Mouse (Mus musculus): ENCODE data around the gene Fdxacb1. TPM values are rescaled to one million over a fixed set of nuclear protein-coding genes. Genes with fewer than 3 reads are reported as not detected.

Gene Fdxacb1
- total and polyA plus RNA-seq, 3 experiments: 2.1 to 5.8 (median 5.7) TPM

DNA sequence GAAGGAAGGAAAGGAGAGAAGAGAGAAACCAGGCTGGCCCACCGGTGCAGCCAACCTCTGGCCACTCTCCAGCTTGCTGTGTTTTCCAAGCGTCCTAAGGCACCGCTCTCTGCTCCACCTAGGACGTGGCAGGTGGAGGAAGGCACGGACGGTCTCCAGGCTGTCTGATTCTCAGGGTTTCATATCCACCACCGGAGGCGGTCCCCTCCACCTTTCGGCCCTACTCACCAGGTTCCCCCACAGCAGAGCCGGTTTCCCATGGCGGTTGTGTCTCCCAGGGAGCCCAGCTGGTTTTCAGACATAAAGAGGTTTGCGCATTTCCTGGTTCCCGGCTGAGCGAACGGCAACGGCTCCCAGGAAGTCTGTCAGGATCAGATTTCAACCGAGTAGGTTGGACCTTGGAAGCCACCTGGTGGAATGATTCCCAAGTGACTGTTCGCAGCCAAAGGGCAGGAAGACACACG lies 21.8 kb upstream of the Fdxacb1 start, which contains the start of gene 2310030G06Rik:
2310030G06Rik (minus strand) TSS at position 323 of the 464 bp plus-strand sequence.
- peak; percentile 55 for DNase-seq

DNA sequence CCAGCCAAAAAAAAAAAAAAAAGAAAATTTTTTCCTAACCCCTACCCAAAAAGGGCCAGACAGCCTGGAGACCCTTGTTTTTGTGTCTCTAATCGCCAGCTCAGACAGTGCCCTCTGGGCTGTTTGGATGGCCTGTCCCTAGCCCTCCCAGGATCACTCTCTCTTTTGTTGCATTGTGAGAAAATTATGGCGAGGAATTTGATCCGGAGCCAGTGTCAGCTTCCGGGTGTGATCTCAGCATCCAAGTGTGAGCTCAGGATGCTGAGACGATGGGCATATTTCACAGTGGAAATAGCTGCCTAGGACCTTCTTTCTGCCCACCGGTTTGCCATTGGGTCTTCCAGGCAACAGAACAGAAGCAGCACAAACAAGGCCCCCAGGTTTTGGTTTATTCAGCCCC lies 17.3 kb upstream of the Fdxacb1 start:
- DNase-seq: no peak

DNA sequence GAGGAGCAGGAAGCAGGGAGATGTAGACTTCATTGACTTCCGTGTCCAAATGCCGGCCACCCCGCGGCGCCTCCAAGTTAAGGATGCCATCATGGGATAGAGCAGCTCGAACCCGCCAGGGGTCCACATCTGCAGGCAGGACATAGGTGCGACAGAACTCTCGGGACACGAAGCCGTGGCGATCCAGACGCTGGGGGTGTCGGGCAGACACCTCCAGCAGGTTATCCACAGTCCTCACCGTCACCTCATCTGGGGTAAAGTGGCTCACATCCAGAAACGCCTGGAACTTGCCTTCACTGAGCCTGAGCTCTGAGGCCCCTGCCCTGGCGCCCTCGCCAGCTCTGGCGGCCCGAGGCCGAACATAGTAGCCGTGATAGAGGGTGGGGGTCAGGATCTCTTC lies 16.7 kb upstream of the Fdxacb1 start, which contains the start of gene Cryab:
Cryab (plus strand) TSS at position 3 of the 400 bp plus-strand sequence.
- no peak for DNase-seq

DNA sequence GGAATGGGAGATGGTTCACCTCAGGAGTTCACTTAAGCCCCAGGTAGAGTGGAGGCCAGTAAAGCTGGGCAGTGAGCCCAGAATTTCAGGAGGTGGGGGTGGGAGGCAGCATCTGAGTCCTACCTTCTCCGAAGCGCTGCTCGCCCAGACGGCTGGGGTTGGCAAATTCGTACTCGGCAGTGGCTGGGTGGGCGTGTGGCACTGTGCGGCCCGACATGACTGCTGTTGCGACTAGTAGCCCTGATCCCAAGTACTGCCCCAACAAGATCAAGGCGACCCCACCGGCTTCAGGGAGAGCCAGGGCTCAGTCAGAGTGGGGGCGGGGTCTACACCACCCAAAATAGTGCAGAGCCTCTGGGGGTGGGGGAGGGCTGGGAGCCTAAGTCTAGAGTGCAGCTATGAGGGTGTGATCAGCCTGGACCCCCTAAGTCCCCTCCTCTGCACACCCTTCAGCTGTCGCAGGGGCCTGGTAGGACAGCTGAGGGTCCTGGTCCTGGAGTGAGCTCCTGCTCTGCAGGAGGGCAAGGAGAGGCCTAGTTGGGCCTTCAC lies 15.9 kb upstream of the Fdxacb1 start, which contains the start of gene Hspb2:
Hspb2 (minus strand) TSS at position 301 of the 549 bp plus-strand sequence.
- no peak for DNase-seq

DNA sequence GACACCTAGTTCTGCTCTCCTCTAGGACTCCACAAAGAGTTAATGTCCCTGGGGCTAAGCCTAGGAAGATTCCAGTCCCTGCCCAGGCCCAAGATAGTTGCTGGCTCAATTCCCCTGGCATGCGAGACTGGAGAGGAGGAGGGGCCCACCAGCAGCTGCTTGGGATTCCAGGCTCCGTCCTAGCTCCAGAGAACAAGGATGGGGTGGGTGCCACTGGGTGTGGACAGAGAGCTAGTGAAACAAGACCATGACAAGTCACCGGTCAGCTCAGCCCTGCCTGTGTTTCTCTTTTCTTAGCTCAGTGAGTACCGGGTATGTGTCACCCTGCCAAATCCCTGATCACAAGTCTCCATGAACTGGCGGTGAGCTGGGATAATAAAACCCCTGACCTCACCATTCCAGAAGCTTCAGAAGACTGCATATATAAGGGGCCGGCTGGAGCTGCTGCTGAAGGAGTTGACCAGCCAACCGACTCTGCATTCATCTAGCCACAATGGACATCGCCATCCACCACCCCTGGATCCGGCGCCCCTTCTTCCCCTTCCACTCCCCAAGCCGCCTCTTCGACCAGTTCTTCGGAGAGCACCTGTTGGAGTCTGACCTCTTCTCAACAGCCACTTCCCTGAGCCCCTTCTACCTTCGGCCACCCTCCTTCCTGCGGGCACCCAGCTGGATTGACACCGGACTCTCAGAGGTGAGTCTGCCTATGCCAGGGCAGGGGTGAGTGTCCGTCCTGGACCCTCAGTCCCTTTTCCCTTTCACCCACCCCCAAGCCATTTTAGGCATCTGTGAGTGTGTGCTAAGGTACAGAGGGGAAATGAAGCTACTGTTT lies 15.0 kb upstream of the Fdxacb1 start:
- DNase-seq: peak; percentile 70

DNA sequence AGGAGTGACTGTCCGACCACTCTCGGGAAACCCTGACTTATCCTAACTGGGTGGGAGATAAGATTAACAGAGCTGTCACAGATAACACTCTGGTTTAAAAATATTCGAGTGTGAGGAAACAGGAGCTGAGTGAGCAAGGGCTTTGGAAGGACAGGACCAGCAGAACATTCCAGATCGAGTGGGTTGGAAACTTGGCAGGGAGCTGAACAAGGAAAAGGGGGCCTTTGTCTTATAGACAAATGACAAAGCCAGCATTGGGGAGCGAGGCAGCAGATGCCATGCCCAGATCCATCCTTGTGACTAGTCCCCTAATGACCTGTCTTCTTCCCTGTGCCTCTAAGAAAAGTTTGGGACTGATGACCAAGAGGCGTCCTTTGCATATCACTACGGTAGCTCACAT lies 14.1 kb upstream of the Fdxacb1 start:
- DNase-seq: no peak

DNA sequence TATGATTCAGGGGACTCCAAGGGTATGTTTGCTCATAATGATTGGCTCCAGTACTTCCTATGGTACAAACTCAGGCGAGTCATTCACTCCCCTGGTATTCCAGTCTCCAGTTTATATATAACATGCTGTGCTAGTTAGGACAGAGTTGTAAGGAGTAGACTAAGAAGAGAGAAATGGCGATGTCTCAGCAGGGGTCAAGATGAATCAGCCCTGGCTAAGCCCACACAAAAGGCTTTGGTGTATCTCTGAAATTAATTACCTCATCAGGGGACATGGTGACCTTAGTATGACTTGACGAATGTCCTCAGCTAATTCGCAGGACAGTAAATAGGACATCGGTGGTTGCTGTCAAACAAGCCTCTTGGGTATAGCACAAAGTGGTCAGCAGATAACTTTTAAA lies 11.3 kb upstream of the Fdxacb1 start:
- DNase-seq: no peak

DNA sequence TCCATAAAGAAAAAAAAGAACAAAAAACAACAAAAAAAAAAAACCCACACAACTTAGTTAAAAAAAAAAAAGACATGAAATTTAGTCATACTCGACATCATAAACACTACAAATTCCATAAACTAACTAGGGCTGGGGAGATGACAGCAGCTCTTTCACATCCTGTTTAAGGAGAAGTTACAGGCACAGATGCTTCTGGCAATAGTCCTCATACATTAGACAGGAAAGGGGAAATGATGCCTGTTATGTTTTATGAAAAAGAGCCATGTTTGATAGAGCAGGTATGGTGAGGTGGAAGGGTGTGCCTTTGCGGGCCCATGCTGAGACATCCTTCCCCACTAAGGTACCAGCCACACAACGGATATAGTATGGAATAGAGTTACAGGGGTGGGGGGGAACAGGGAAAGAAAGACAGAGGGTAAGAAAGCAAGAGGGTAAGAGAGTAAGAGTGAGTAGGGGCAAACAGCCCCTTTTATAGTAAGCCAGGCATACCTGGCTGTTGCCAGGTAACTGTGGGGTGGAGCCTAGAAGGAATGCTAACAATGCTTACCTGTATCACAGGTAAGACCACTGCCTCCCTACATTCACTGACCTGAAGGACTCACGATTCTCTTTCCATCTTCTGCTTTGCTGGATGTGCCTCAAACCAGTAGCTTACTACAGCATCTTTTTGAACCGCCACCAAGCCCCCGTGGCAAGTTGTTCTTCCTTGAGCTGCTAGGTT lies 6.4 kb upstream of the Fdxacb1 start:
- DNase-seq: no peak

DNA sequence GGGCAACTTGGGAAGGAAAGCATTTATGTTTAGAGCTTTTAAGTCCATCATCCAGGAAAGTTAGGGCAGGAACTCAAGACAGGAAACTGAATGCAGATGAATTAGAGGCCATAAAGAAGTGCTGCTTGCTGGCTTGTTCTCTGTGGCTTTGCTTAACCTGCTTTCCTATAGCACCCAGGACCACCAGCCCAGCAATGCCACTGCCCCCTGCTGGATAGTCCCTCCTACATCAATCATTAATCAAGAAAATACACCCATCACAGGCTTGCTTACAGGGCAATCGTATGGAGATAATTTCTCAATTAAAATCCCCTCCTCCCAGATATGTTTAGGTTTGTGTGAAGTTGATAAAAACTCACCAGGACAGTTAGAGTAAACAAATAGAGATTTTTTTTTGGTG lies 4.7 kb upstream of the Fdxacb1 start:
- no peak for DNase-seq

DNA sequence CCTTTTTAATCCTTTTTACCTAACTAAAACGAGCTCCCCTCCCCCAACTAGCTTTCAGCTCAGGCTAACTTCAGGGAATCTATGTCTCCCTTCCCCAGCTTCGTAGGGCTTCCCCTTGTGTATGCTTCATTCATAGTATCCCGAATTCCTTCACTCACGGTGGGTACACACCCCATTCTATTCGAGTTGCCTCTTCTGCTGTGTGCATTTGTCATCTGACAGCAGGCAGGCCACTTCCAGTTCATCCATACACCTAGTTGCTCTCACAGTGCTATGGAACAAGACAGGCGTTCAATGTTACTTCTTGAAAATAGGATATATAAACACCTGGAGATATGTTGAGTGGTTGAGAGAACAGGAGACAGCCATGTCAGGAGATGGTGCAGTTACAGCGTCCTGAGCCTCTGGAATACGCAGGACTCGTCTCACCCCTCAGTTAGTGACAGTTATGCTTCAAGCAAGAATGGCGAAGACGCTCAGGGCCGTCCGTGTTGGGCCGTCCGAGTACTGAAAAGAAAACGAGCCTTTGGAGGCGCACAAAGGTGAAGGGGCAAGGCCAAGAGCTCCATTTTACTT lies 417 bp upstream of the Fdxacb1 start:
- DNase-seq: peak; percentile 15

DNA sequence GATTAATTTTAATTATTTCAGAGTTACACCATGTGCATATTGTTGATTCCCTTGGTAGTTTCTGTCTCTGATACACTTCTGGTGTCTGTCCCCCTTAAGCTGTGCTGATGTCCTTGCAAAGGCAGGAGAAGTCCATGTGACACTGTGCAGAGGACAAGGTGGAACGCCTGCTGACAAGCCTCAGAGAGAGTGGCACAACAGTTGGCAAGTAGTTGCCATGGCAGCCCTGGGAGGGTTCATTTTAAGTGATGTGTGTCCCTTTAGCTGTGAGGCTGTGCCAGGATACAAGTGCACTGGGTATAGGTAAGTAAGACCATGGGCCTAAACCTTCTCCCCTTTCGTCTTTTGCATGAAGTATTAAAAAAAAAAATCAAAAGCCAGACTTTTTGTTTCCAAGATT lies 2.0 kb downstream of the Fdxacb1 start:
- no peak for DNase-seq

DNA sequence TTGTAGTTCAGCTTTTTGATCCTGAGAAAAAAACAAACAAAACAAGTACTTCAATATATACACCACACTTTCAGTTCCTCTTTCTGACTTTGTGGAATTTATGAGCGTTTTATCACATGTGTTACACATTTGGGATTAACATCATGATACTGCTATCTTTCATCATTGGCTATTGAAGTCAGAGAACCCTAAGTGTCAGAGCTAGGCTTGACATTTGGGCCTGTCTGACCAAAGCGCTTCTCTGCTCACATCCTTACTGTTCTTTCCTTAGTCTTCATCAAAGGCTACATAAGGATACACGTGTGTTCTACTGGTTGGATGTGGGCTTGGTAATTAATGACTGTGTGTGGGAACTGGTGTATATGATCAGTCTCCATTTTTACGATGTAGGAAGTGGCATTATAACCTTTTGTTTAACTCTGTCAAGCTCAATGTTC lies 6.0 kb downstream of the Fdxacb1 start:
- no peak for DNase-seq

DNA sequence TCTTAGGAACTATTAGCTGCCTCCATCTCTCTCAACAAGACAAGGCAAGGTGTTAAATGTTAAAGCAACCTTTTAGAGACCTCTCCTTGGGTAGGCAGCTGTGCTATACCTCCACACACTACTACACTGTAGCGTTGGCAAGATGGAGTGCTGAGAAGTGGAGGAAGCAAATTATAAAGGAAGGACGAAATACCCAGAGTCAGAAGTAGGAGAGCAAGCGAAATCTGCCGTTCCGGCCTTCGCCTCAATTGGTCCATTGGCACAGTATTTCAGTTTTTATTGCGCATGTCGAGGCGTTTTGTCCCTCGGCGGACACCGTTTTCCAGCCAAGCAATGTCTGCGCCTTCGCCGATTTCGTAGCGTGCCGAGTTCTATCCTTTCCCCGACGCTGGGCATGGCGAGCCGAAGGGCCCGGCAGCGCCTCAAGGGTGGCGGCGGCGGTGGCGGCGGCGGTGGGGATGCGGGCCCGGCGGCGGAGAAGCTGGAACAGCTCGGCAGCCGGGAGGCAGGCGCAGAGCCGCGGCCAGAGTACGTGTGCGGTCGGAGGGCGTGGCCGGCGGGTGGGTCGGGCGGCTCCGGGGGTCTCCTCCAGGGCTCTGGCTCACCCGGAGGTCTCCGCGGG lies 7.1 kb downstream of the Fdxacb1 start, which contains the start of the genes Alg9 and 1110032A03Rik:
Alg9 (plus strand) TSS at position 29 of the 622 bp plus-strand sequence.
1110032A03Rik (minus strand) TSS at position 530 of the 622 bp plus-strand sequence.
- peak; percentile 91 for DNase-seq

DNA sequence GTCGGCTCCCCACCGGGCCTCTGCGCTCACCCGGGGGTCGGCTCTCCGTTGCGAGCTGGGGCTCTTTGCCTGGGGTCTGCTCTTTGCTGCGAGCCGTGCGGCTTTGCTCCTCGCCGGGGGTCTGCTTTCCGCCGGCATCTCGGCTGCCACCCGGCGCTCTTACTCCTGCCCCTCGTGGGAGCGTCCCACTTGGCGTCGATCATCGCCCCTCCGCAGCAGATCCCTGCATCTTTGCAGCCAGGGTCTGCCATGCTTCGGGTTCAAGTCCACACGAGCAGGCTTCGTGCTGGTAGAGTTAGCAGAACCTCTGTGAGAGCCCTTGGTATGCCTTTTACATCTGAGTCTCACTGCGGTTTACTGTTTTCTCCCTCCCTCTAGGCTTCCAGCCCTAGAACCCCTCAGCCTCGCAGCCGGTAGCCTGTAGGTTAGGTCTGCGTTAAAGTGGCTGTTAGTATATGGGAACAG lies 7.7 kb downstream of the Fdxacb1 start:
- no peak for DNase-seq

DNA sequence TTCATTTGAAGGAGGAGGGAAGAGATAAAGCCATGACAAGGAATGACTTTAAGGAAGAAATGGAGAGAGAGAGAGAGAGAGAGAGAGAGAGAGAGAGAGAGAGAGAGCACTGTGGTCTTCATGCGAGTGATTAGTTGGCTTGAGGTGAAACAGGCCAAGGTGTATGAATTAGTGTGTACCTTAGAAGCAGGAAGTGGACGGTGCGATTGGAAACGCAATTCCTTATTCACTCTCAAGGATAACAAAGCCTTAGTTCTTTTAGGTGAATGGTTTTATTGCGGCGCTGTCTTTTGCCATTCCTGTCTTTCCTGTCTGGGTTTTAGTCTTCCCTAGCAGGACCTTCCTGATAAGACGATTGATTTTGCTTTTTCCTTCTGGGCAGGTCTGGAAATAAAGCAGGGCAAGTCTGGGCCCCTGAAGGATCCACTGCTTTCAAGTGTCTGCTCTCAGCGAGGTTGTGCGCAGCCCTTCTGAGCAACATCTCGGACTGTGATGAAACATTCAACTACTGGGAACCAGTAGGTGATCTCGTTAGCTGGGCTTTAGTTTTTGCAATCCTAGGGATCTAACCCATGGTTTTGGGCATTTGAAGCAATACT lies 8.2 kb downstream of the Fdxacb1 start:
- no peak for DNase-seq

DNA sequence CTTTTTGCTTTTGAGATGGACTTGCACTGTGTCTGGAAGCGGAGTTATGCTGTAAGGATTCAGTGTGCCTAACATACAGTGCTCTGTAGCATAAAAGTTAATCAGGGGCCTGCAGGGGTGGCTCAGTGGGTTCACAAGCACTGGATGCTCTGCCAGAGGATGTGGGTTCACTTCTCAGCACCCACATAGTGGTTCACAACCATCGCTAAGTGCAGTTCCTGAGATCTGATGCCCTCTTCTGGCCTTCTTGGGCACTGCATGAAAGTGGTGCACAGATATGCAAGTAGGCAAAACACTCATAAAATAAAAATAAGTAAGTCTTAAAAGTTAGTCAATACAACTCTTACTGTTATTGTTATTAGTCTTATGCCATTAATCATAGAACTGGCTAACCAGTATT lies 14.1 kb downstream of the Fdxacb1 start:
- no peak for DNase-seq

DNA sequence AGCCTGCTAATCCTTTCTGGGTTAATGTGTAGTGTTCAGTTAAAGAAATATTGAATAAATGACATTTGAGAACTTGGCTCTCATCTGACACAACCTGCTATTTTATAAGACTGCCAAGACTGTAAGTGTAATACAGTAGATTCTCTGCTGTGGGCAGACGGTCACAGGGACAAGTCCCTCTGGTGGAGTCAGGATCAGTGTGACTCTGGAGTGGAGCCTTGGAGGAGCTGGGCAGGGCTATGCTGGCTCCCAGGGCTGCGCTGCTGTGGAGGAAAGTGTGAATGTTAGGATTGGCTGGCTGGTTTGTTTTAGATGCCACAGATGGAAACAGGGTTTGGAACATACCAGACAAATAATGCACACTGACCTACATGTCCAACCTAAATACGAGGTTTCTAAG lies 27.2 kb downstream of the Fdxacb1 start:
- no peak for DNase-seq

DNA sequence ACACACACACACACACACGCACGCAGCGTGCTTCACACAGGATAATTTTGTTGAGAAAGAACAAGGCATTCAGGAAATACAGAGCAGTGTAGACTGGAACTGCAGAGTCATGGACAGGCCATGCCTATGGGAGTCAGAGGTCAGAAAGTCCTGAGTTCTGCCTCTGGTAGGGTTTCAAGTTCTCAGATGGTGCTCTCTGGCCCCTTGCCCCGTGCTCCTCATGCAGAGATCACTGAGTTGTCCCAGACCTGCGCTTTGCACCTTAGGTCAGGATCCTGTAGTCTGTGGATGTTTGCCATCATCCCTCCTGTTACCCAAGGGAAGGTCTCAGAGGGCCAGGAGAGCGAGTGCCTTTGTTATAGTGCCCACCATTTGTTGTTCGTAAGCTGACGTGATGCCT lies 28.7 kb downstream of the Fdxacb1 start:
- DNase-seq: no peak

DNA sequence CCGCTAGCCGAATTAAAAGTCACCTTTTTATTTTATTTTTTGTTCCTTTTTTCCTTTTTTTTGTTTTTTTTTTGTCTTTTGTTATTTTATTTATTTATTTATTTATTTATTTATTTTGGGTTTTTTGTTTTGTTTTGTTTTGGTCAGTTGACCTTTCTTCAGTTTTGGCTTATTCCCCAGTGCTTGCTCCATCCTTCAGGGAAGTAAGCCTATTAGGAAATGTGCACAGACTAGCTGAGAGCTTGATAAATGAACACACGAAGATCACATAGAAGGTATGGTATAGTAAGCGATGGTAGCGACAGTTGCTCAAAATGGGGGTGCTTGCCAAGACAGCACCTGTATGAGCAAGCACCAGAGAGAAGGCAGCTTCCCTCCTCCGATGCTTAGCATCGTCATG lies 29.6 kb downstream of the Fdxacb1 start:
- DNase-seq: no peak

DNA sequence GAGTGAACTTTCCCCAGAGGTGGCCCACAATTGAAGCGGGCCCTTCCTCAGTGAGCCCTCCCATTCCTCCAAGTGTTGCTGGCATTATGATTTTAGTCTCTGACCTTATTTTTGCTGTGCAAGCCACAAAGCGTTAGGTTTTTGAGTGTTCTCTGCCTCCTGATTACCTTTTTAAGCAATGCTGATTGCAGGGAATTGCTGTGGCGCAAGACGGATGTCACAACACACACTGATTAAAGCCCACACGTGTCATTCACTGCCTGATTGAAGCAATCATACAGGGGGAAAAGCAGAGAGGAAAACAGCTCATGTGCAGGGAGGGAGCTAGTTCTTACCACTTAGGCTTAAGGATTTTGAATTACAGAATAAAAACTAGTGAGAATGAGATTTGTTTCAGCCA lies 30.3 kb downstream of the Fdxacb1 start:
- peak; percentile 69 for DNase-seq

DNA sequence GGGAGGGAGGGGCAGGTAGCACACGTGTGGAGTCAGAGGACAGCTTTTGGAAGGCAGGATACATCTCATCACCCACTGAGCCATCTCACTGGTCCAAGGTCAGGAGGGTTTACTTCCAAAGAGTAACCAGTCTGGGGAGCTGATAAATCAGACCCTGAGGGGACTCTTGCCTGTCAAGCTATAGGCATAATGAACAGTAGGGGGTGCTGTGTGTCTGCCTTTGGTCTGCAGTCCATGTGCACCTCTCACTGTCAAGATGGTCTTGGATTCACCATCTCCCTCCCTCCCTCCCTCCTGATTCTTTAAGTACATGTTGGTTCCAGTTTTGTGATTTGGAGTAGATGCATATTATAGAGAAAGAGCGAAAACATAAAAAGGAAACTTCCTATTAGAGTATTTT lies 32.9 kb downstream of the Fdxacb1 start:
- peak; percentile 35 for DNase-seq
